Mouse (Mus musculus) midbrain, embryonic 13.5 days (tissue): ENCODE measurements around the gene Ap3s2. TPM values are rescaled to one million over a fixed set of nuclear protein-coding genes. Genes with fewer than 3 reads are reported as not detected.

ENCODE experiments used
- ATAC-seq: fragments of 200-750 bp; cut with Nextera tagmentation; 2 replicates; pipeline ENCODE4 v1.8.0; 2017; ENCODE audit warnings: mild to moderate bottlenecking, moderate TSS enrichment, moderate library complexity
- H3K27ac ChIP-seq: fragments of 300-500 bp; sonication (generic); 2 replicates; pipeline ENCODE4 v1.5.1; 2015; ENCODE audit warnings: inconsistent platforms, mild to moderate bottlenecking, moderate library complexity
- H3K27me3 ChIP-seq: fragments of 300-500 bp; sonication (generic); 2 replicates; pipeline ENCODE4 v1.6.1; 2015; ENCODE audit warnings: mild to moderate bottlenecking, inconsistent platforms
- H3K36me3 ChIP-seq: fragments of 300-500 bp; sonication (generic); 2 replicates; pipeline ENCODE4 v1.6.1; 2015; ENCODE audit warnings: mild to moderate bottlenecking, inconsistent platforms
- H3K4me1 ChIP-seq: fragments of 300-500 bp; sonication (generic); replicated peaks from 2 replicates; pipeline ENCODE4 v1.6.1; 2015; ENCODE audit warnings: inconsistent platforms
- H3K4me2 ChIP-seq: fragments of 300-500 bp; sonication (generic); replicated peaks from 2 replicates; pipeline ENCODE4 v1.6.1; 2015; ENCODE audit warnings: moderate library complexity, mild to moderate bottlenecking, inconsistent platforms
- H3K4me3 ChIP-seq: fragments of 300-500 bp; sonication (generic); replicated peaks from 2 replicates; pipeline ENCODE4 v1.5.1; 2015; ENCODE audit warnings: mild to moderate bottlenecking, inconsistent platforms
- H3K9ac ChIP-seq: fragments of 300-500 bp; sonication (generic); replicated peaks from 2 replicates; pipeline ENCODE4 v1.6.1; 2015; ENCODE audit warnings: mild to moderate bottlenecking, inconsistent platforms
- H3K9me3 ChIP-seq: fragments of 300-500 bp; sonication (generic); 2 replicates; pipeline ENCODE4 v1.6.1; 2016; ENCODE audit warnings: mild to moderate bottlenecking, inconsistent platforms
- WGBS: fragments of 180-500 bp; shearing (Covaris S2); methylation state at CpG from one replicate; pipeline ENCODE4 v1.1.7; 2015; 5-methylcytosine and 5-hydroxymethylcytosine counted together
- polyA plus RNA-seq: library from polyadenylated mRNA; unstranded; fragments of >200 nt; fragmentation: Nextera tagmentation; extraction: Ambion mirVana; gene quantifications from 2 replicates; pipeline ENCODE4 v1.2.1, GENCODE M21; 2015

Ap3s2 gene
- polyA plus RNA-seq, 1 experiment from 2014 or later, result 51.8 TPM

- no peak overlapping the region for H3K4me2 ChIP-seq
- H3K9ac ChIP-seq, result no peak overlapping the region
- no peak overlapping the region for H3K27ac ChIP-seq
- no peaks in the 10 kb centered on the region for H3K27me3 ChIP-seq
- H3K9me3 ChIP-seq, result no peaks in the 10 kb centered on the region
- no peaks in the 10 kb centered on the region for H3K4me1 ChIP-seq
- H3K4me3 ChIP-seq, result no peak overlapping the region
- ATAC-seq, result no peak
- WGBS, result 82% methylated on average over 2 of the region's 2 CpGs
- peaks cover 71% of the 10 kb centered on the region for H3K36me3 ChIP-seq
Observed at GRCm38 (mm10) chr7:79907356-79907755, 13.1 kb downstream of the Ap3s2 start.

- no peaks in the 10 kb centered on the region for H3K27me3 ChIP-seq
- peaks cover 76% of the 10 kb centered on the region for H3K36me3 ChIP-seq
- H3K9ac ChIP-seq, result no peak overlapping the region
- no peaks in the 10 kb centered on the region for H3K4me1 ChIP-seq
- ATAC-seq, result no peak
- H3K4me3 ChIP-seq, result no peak overlapping the region
- WGBS, result 89% methylated on average over 3 of the region's 3 CpGs
- no peaks in the 10 kb centered on the region for H3K9me3 ChIP-seq
- no peak overlapping the region for H3K4me2 ChIP-seq
- no peak overlapping the region for H3K27ac ChIP-seq
Observed at GRCm38 (mm10) chr7:79906914-79907313, 13.5 kb downstream of the Ap3s2 start.

- peaks cover 81% of the 10 kb centered on the region for H3K36me3 ChIP-seq
- no peak overlapping the region for H3K27ac ChIP-seq
- no peaks in the 10 kb centered on the region for H3K9me3 ChIP-seq
- no peak overlapping the region for H3K9ac ChIP-seq
- no peak for ATAC-seq
- H3K27me3 ChIP-seq, result no peaks in the 10 kb centered on the region
- no peaks in the 10 kb centered on the region for H3K4me1 ChIP-seq
- 96% methylated on average over 4 of the region's 4 CpGs for WGBS
- no peak overlapping the region for H3K4me2 ChIP-seq
- no peak overlapping the region for H3K4me3 ChIP-seq
Observed at GRCm38 (mm10) chr7:79905193-79905592, 15.3 kb downstream of the Ap3s2 start.

- H3K9me3 ChIP-seq, result no peaks in the 10 kb centered on the region
- WGBS, result 93% methylated on average over 8 of the region's 8 CpGs
- H3K4me2 ChIP-seq, result no peak overlapping the region
- H3K4me1 ChIP-seq, result no peaks in the 10 kb centered on the region
- H3K4me3 ChIP-seq, result no peak overlapping the region
- H3K27me3 ChIP-seq, result no peaks in the 10 kb centered on the region
- H3K27ac ChIP-seq, result no peak overlapping the region
- peaks cover 76% of the 10 kb centered on the region for H3K36me3 ChIP-seq
- no peak overlapping the region for H3K9ac ChIP-seq
- no peak for ATAC-seq
Observed at GRCm38 (mm10) chr7:79903160-79903792, 17.2 kb downstream of the Ap3s2 start.

GRCm38 (mm10) chr7:79900753-79901152, 19.7 kb downstream of the Ap3s2 start:
- Histone ChIP-seq H3K4me1 (no peaks in the 10 kb centered on the region), H3K9me3 (no peaks in the 10 kb centered on the region), H3K36me3 (peaks cover 74% of the 10 kb centered on the region), H3K4me2 (no peak overlapping the region), H3K27ac (no peak overlapping the region), H3K27me3 (no peaks in the 10 kb centered on the region), H3K4me3 (no peak overlapping the region), H3K9ac (no peak overlapping the region)
- ATAC-seq, result no peak
- 97% methylated on average over 6 of the region's 6 CpGs for WGBS

- H3K36me3 ChIP-seq, result peaks cover 76% of the 10 kb centered on the region
- WGBS, result 70% methylated on average over 3 of the region's 3 CpGs
Observed at GRCm38 (mm10) chr7:79895225-79895624, 25.2 kb downstream of the Ap3s2 start.

GRCm38 (mm10) chr7:79894790-79895189, 25.7 kb downstream of the Ap3s2 start:
- peaks cover 78% of the 10 kb centered on the region for H3K36me3 ChIP-seq
- no peak overlapping the region for H3K9ac ChIP-seq
- H3K9me3 ChIP-seq, result no peaks in the 10 kb centered on the region
- 95% methylated on average over 1 of the region's 1 CpGs for WGBS
- H3K4me1 ChIP-seq, result no peaks in the 10 kb centered on the region
- no peak overlapping the region for H3K4me3 ChIP-seq
- no peak overlapping the region for H3K4me2 ChIP-seq
- ATAC-seq, result no peak
- no peak overlapping the region for H3K27ac ChIP-seq
- no peaks in the 10 kb centered on the region for H3K27me3 ChIP-seq

More at GRCm38 (mm10) chr7:79895225-79895624, 25.2 kb downstream of the Ap3s2 start:
- Histone ChIP-seq H3K4me3 (no peak overlapping the region), H3K27ac (no peak overlapping the region), H3K4me1 (no peaks in the 10 kb centered on the region), H3K9ac (no peak overlapping the region), H3K9me3 (no peaks in the 10 kb centered on the region), H3K27me3 (no peaks in the 10 kb centered on the region), H3K4me2 (no peak overlapping the region)
- ATAC-seq, result no peak

GRCm38 (mm10) chr7:79892576-79893428, 27.6 kb downstream of the Ap3s2 start:
- Histone ChIP-seq H3K9ac (no peak overlapping the region), H3K4me1 (no peaks in the 10 kb centered on the region), H3K27ac (no peak overlapping the region), H3K27me3 (no peaks in the 10 kb centered on the region), H3K9me3 (no peaks in the 10 kb centered on the region), H3K36me3 (peaks cover 72% of the 10 kb centered on the region), H3K4me2 (no peak overlapping the region), H3K4me3 (no peak overlapping the region)
- WGBS, result 95% methylated on average over 6 of the region's 6 CpGs
- ATAC-seq, result no peak

- ATAC-seq, result no peak
- Histone ChIP-seq H3K27ac (no peak overlapping the region), H3K9me3 (no peaks in the 10 kb centered on the region), H3K4me2 (no peak overlapping the region), H3K27me3 (no peaks in the 10 kb centered on the region), H3K4me3 (no peak overlapping the region), H3K9ac (no peak overlapping the region), H3K36me3 (peaks cover 63% of the 10 kb centered on the region), H3K4me1 (no peaks in the 10 kb centered on the region)
- WGBS, result 90% methylated on average over 15 of the region's 15 CpGs
Observed at GRCm38 (mm10) chr7:79890436-79891221, 29.8 kb downstream of the Ap3s2 start.

- Histone ChIP-seq H3K4me1 (no peaks in the 10 kb centered on the region), H3K4me2 (no peak overlapping the region), H3K27me3 (no peaks in the 10 kb centered on the region), H3K9me3 (no peaks in the 10 kb centered on the region), H3K27ac (no peak overlapping the region), H3K4me3 (no peak overlapping the region), H3K9ac (no peak overlapping the region), H3K36me3 (peaks cover 55% of the 10 kb centered on the region)
- no peak for ATAC-seq
- 93% methylated on average over 9 of the region's 9 CpGs for WGBS
Observed at GRCm38 (mm10) chr7:79888603-79889002, 31.8 kb downstream of the Ap3s2 start.

- H3K4me1 ChIP-seq, result no peaks in the 10 kb centered on the region
- 93% methylated on average over 7 of the region's 7 CpGs for WGBS
- peaks cover 74% of the 10 kb centered on the region for H3K36me3 ChIP-seq
Observed at GRCm38 (mm10) chr7:79883613-79884334, 36.7 kb downstream of the Ap3s2 start.

More at GRCm38 (mm10) chr7:79883613-79884334, 36.7 kb downstream of the Ap3s2 start:
- no peaks in the 10 kb centered on the region for H3K27me3 ChIP-seq
- H3K9ac ChIP-seq, result no peak overlapping the region
- no peaks in the 10 kb centered on the region for H3K9me3 ChIP-seq
- no peak for ATAC-seq
- H3K4me3 ChIP-seq, result no peak overlapping the region
- no peak overlapping the region for H3K4me2 ChIP-seq
- no peak overlapping the region for H3K27ac ChIP-seq
